Mouse (Mus musculus): ENCODE data around the gene Kansl1l. TPM values are rescaled to one million over a fixed set of nuclear protein-coding genes. Genes with fewer than 3 reads are reported as not detected.

Gene Kansl1l
- polyA plus RNA-seq (2012; rRNA removed), result 2.0 and 2.3 TPM in 2 replicates

GRCm38 (mm10) chr1:66817453-66817839 is at the start of gene Kansl1l:
Gene Kansl1l, minus strand, starts transcription at chr1:66817562.

GRCm38 (mm10) chr1:66862712-66863511 is 45.5 kb upstream of the Kansl1l start, which contains the start of gene Acadl:
Gene Acadl, minus strand, starts transcription at chr1:66863277.

GRCm38 (mm10) chr1:66700693-66701575 is 116.4 kb downstream of the Kansl1l start, which contains the start of gene Rpe:
Gene Rpe, plus strand, starts transcription at chr1:66700831.

Other genes with a start within 250 kb of the Kansl1l start
- 11.9 and 12.0 TPM in 2 replicates for gene Rpe, start 116.7 kb downstream of the Kansl1l start, polyA plus RNA-seq (2012; rRNA removed)
- 33.1 and 40.1 TPM in 2 replicates for gene Acadl, start 45.7 kb upstream of the Kansl1l start, polyA plus RNA-seq (2012; rRNA removed)
- 0.17 and 5.6 TPM in 2 replicates for gene Myl1, start 127.8 kb upstream of the Kansl1l start, polyA plus RNA-seq (2012; rRNA removed)
- 15.5 and 16.9 TPM in 2 replicates for gene Lancl1, start 221.3 kb upstream of the Kansl1l start, polyA plus RNA-seq (2012; rRNA removed)